Mouse (Mus musculus) ZHBTc4 (cell line): ENCODE measurements around the gene Gm21788.
"Not testable (repeated sequence)": the region's sequence is repeated elsewhere in the genome, so short reads cannot be mapped to it uniquely, and the experiment has no call there.

ENCODE experiments used
- DNase-seq: peaks from one replicate; pipeline ENCODE4 v3.0.0-alpha.2; 2011; ENCODE audit warnings: low read depth, low spot score

Gene Gm21788

DNA sequence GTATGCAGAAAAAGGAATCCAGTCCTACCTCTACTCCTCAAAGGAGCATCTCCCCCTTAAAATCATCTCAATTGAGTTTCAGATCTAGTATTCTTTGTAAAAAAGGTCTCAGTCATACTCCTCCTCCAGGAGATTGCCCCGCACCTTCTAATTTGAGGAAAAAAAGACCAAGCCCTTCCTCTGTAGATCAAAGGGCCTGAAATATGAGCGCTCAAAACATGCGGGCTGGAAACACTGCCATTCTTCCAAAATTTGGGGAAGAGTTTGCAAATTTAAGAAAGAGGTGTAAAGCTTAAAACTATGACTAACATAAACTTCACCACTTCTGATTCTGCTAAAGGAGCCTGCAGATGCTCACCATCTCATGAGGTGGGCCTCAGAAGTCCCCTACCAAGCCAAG lies at the start of gene Gm21788:
Gene Gm21788 (plus strand): TSS at position 301 of the 400 bp plus-strand sequence.
- DNase-seq, result not testable (repeated sequence)
